Comparison of ENCODE assay signal across 16 mouse cellular contexts in genomic region chr4:87823623-87824022, GRCm38 (mm10).
DNase-seq lines count a peak whose midpoint lies in the region; ATAC-seq and TF ChIP-seq lines count a peak whose summit lies in the region.
"Had no signal": no experiment of that assay in that cellular context is flagged by ENCODE, and none has a peak within 500 bp of the region (broad histone marks: within the 10 kb centered on the region; RNA-seq: fewer than 3 reads in every experiment).

No protein-coding gene starts in this region.

- ATAC-seq in lung, embryonic 14.5 days (ENCODE audit: insufficient read depth), result 0 out of 2 replicates have a peak, but pooled peaks have one; percentile 31
- ATAC-seq in erythroblast, adult 5-6 weeks (replicated peaks; ENCODE audit: low FRiP score, poor library complexity, severe bottlenecking), result peak; percentile 62
- no peak for ATAC-seq in liver, postnatal 0 days
- ATAC-seq: forebrain, embryonic 16.5 days had no signal

- no peaks in the 10 kb centered on the region for H3K9me3 ChIP-seq in lung, embryonic 14.5 days (ENCODE audit: low read depth, low read length)
- H3K9me3 ChIP-seq in liver, postnatal 0 days (ENCODE audit: low read length), result no peaks in the 10 kb centered on the region
- H3K9me3 ChIP-seq: limb, embryonic 15.5 days had no signal

- no peaks in the 10 kb centered on the region for H3K27me3 ChIP-seq in lung, embryonic 14.5 days (ENCODE audit: insufficient read depth, low read length)
- H3K27me3 ChIP-seq in liver, postnatal 0 days (ENCODE audit: insufficient read depth, low read length), result no peaks in the 10 kb centered on the region
- H3K27me3 ChIP-seq: limb, embryonic 15.5 days had no signal

- WGBS in lung, embryonic 14.5 days, result 57% methylated on average over 3 of the region's 3 CpGs
- WGBS in liver, postnatal 0 days (ENCODE audit: insufficient replicate concordance), result 48% methylated on average over 3 of the region's 3 CpGs

- TF ChIP-seq CTCF in gastrocnemius, adult 2 months (IDR thresholded peaks at IDR 0.05), result no peak
- no peak for TF ChIP-seq CTCF in lung, embryonic 14.5 days (IDR thresholded peaks at IDR 0.05; ENCODE audit: low read depth)
- TF ChIP-seq CTCF in liver, postnatal 0 days (IDR thresholded peaks at IDR 0.05; ENCODE audit: low read depth), result no peak

- 0 out of 2 replicates have a peak, but pooled peaks cover 3% of the 10 kb centered on the region for H3K36me3 ChIP-seq in lung, embryonic 14.5 days (ENCODE audit: insufficient read depth)
- H3K36me3 ChIP-seq in liver, postnatal 0 days (replicated peaks; ENCODE audit: insufficient read depth, low read length), result no peaks in the 10 kb centered on the region
- H3K36me3 ChIP-seq: limb, embryonic 15.5 days had no signal

- peak overlapping the region; percentile 5; the same call in 1 of the 2 replicates for H3K27ac ChIP-seq in gastrocnemius, adult 2 months
- H3K27ac ChIP-seq in lung, embryonic 14.5 days (ENCODE audit: low read depth), result no peak overlapping the region
- H3K27ac ChIP-seq in liver, postnatal 0 days (ENCODE audit: low read depth), result no peak overlapping the region
- H3K27ac ChIP-seq: limb, embryonic 15.5 days had no signal

- no peak overlapping the region for H3K9ac ChIP-seq in lung, embryonic 14.5 days
- no peak overlapping the region for H3K9ac ChIP-seq in liver, postnatal 0 days (replicated peaks)
- H3K9ac ChIP-seq: limb, embryonic 15.5 days had no signal

- H3K4me1 ChIP-seq in lung, embryonic 14.5 days (ENCODE audit: insufficient read depth), result no peaks in the 10 kb centered on the region
- no peaks in the 10 kb centered on the region for H3K4me1 ChIP-seq in liver, postnatal 0 days (ENCODE audit: insufficient read depth)
- H3K4me1 ChIP-seq: limb, embryonic 15.5 days had no signal

- DNase-seq in gastrocnemius, adult 2 months, result no peak
- DNase-seq in gastrocnemius, adult 8-10 months (ENCODE audit: low spot score in 2 of 2), result no peak
- no peak for DNase-seq in lung, embryonic 14.5 days
- no peak for DNase-seq in lung, postnatal 4 days
- no peak for DNase-seq in liver, postnatal 0 days
- no peak for DNase-seq in embryo, embryonic 11 days
- DNase-seq: B cell, adult 2 months; cerebellum, adult 18-20 months; cerebellum, postnatal 36 days; kidney, adult 2 months; kidney, postnatal 10 days; right cerebral cortex, postnatal 25 days; thymus, adult 18-20 months had no signal

- H3K4me2 ChIP-seq in lung, embryonic 14.5 days, result no peak overlapping the region
- H3K4me2 ChIP-seq in liver, postnatal 0 days (ENCODE audit: low read depth, low read length), result 0 out of 2 replicates have a peak overlapping the region, but pooled peaks have one; percentile 10
- H3K4me2 ChIP-seq: limb, embryonic 15.5 days had no signal

- TF ChIP-seq EP300 in liver, postnatal 0 days (IDR thresholded peaks at IDR 0.05; ENCODE audit: low read depth), result no peak

- intact Hi-C loops in gastrocnemius, adult 2 months (cut with DNase I), result no loop called here

- peak overlapping the region; percentile 17; the same call in 1 of the 2 replicates for H3K4me3 ChIP-seq in gastrocnemius, adult 2 months
- no peak overlapping the region for H3K4me3 ChIP-seq in lung, embryonic 14.5 days (ENCODE audit: low read depth, low read length)
- no peak overlapping the region for H3K4me3 ChIP-seq in liver, postnatal 0 days (ENCODE audit: low read depth, low read length)
- H3K4me3 ChIP-seq: limb, embryonic 15.5 days had no signal
